Mouse (Mus musculus): ENCODE results near the gene Col2a1. TPM values are rescaled to one million over a fixed set of nuclear protein-coding genes. Genes with fewer than 3 reads are reported as not detected.

The Col2a1 gene
- polyA plus RNA-seq, 1 experiment from 2014 or later, result 57.5 TPM

- peaks cover 14% of the 10 kb centered on the region for H3K4me1 ChIP-seq (replicated peaks)
- H3K9me3 ChIP-seq, result no peaks in the 10 kb centered on the region
- H3K27me3 ChIP-seq, result no peaks in the 10 kb centered on the region
- H3K9ac ChIP-seq (replicated peaks), result 0 out of 2 replicates have a peak overlapping the region, but pooled peaks have one; percentile 21
- H3K27ac ChIP-seq, result 0 out of 2 replicates have a peak overlapping the region, but pooled peaks have one; percentile 19
- WGBS, result 22% methylated on average over 11 of the region's 11 CpGs
- peaks cover 31% of the 10 kb centered on the region for H3K36me3 ChIP-seq
- no peak overlapping the region for H3K4me2 ChIP-seq (replicated peaks)
- peak; percentile 58 for ATAC-seq
- H3K4me3 ChIP-seq (replicated peaks), result no peak overlapping the region
Observed at GRCm38 (mm10) chr15:97973248-97974005, 31.1 kb downstream of the Col2a1 start.

GRCm38 (mm10) chr15:97972580-97972979, 31.9 kb downstream of the Col2a1 start:
- no peak overlapping the region for H3K27ac ChIP-seq
- ATAC-seq, result no peak
- no peaks in the 10 kb centered on the region for H3K9me3 ChIP-seq
- peaks cover 14% of the 10 kb centered on the region for H3K4me1 ChIP-seq (replicated peaks)
- H3K27me3 ChIP-seq, result no peaks in the 10 kb centered on the region
- WGBS, result 93% methylated on average over 6 of the region's 6 CpGs
- peaks cover 22% of the 10 kb centered on the region for H3K36me3 ChIP-seq
- H3K9ac ChIP-seq (replicated peaks), result no peak overlapping the region
- H3K4me3 ChIP-seq (replicated peaks), result no peak overlapping the region
- no peak overlapping the region for H3K4me2 ChIP-seq (replicated peaks)

- no peak overlapping the region for H3K4me3 ChIP-seq (replicated peaks)
- ATAC-seq, result no peak
- peaks cover 22% of the 10 kb centered on the region for H3K4me1 ChIP-seq (replicated peaks)
- no peak overlapping the region for H3K27ac ChIP-seq
- no peaks in the 10 kb centered on the region for H3K27me3 ChIP-seq
- no peaks in the 10 kb centered on the region for H3K9me3 ChIP-seq
- WGBS, result 44% methylated on average over 6 of the region's 6 CpGs
- H3K4me2 ChIP-seq (replicated peaks), result no peak overlapping the region
- 0 out of 2 replicates have a peak, but pooled peaks cover 3% of the 10 kb centered on the region for H3K36me3 ChIP-seq
- no peak overlapping the region for H3K9ac ChIP-seq (replicated peaks)
Observed at GRCm38 (mm10) chr15:97970299-97970698, 34.2 kb downstream of the Col2a1 start.

GRCm38 (mm10) chr15:97965311-97966045, 39.0 kb downstream of the Col2a1 start:
- Histone ChIP-seq H3K27me3 (no peaks in the 10 kb centered on the region), H3K4me3 (replicated peaks) (peak overlapping the region; percentile 62), H3K4me1 (replicated peaks) (peaks cover 24% of the 10 kb centered on the region), H3K27ac (no peak overlapping the region), H3K36me3 (0 out of 2 replicates have a peak, but pooled peaks cover 3% of the 10 kb centered on the region), H3K9me3 (no peaks in the 10 kb centered on the region), H3K9ac (replicated peaks) (peak overlapping the region; percentile 77; the same call in 1 of the 2 replicates), H3K4me2 (replicated peaks) (peak overlapping the region; percentile 81)
- no peak for ATAC-seq
- WGBS, result 36% methylated on average over 17 of the region's 17 CpGs

GRCm38 (mm10) chr15:97964836-97965187, 39.7 kb downstream of the Col2a1 start:
- ATAC-seq, result peak; percentile 66
- H3K36me3 ChIP-seq, result 0 out of 2 replicates have a peak, but pooled peaks cover 3% of the 10 kb centered on the region
- H3K27me3 ChIP-seq, result no peaks in the 10 kb centered on the region
- H3K4me3 ChIP-seq (replicated peaks), result peak overlapping the region; percentile 62
- WGBS, result 11% methylated on average over 7 of the region's 7 CpGs
- peak overlapping the region; percentile 77 for H3K9ac ChIP-seq (replicated peaks)
- no peaks in the 10 kb centered on the region for H3K9me3 ChIP-seq
- H3K4me1 ChIP-seq (replicated peaks), result peaks cover 20% of the 10 kb centered on the region
- H3K4me2 ChIP-seq (replicated peaks), result peak overlapping the region; percentile 81
- peak overlapping the region; percentile 87 for H3K27ac ChIP-seq

- ATAC-seq, result peak; percentile 94
- peak within 1 kb of the TSS; percentile 87 for H3K27ac ChIP-seq
- 0 out of 2 replicates have a peak, but pooled peaks cover 3% of the 10 kb centered on the region for H3K36me3 ChIP-seq
Observed at GRCm38 (mm10) chr15:97963989-97964835, 40.3 kb downstream of the Col2a1 start, which contains the start of gene Tmem106c. Tmem106c (plus strand) TSS chr15:97964200.

GRCm38 (mm10) chr15:97963329-97963988, 41.0 kb downstream of the Col2a1 start:
- H3K36me3 ChIP-seq, result no peaks in the 10 kb centered on the region
- H3K27me3 ChIP-seq, result no peaks in the 10 kb centered on the region
- H3K9ac ChIP-seq (replicated peaks), result peak overlapping the region; percentile 54
- H3K4me2 ChIP-seq (replicated peaks), result peak overlapping the region; percentile 81
- ATAC-seq, result 0 out of 2 replicates have a peak, but pooled peaks have one; percentile 7
- peak overlapping the region; percentile 62 for H3K4me3 ChIP-seq (replicated peaks)
- 10% methylated on average over 13 of the region's 13 CpGs for WGBS
- H3K4me1 ChIP-seq (replicated peaks), result peaks cover 20% of the 10 kb centered on the region
- peak overlapping the region; percentile 87 for H3K27ac ChIP-seq
- H3K9me3 ChIP-seq, result no peaks in the 10 kb centered on the region

More at GRCm38 (mm10) chr15:97963989-97964835, 40.3 kb downstream of the Col2a1 start, which contains the start of gene Tmem106c:
- Histone ChIP-seq H3K9ac (replicated peaks) (peak within 1 kb of the TSS; percentile 77), H3K4me1 (replicated peaks) (peaks cover 20% of the 10 kb centered on the region), H3K27me3 (no peaks in the 10 kb centered on the region), H3K4me3 (replicated peaks) (peak within 1 kb of the TSS; percentile 62), H3K9me3 (no peaks in the 10 kb centered on the region), H3K4me2 (replicated peaks) (peak within 1 kb of the TSS; percentile 81)
- under 1% methylated on average over 67 of the region's 67 CpGs for WGBS

GRCm38 (mm10) chr15:97956416-97956815, 48.1 kb downstream of the Col2a1 start:
- Histone ChIP-seq H3K36me3 (no peaks in the 10 kb centered on the region), H3K9ac (replicated peaks) (no peak overlapping the region)
- WGBS, result 77% methylated on average over 11 of the region's 11 CpGs

GRCm38 (mm10) chr15:97955742-97956141, 48.8 kb downstream of the Col2a1 start:
- Histone ChIP-seq H3K4me1 (replicated peaks) (peaks cover 21% of the 10 kb centered on the region), H3K9me3 (no peaks in the 10 kb centered on the region), H3K27me3 (peaks cover 11% of the 10 kb centered on the region; the same call in 1 of the 2 replicates), H3K4me2 (replicated peaks) (no peak overlapping the region), H3K27ac (no peak overlapping the region), H3K4me3 (replicated peaks) (no peak overlapping the region), H3K36me3 (no peaks in the 10 kb centered on the region), H3K9ac (replicated peaks) (no peak overlapping the region)
- 20% methylated on average over 4 of the region's 4 CpGs for WGBS
- ATAC-seq, result no peak

More at GRCm38 (mm10) chr15:97956416-97956815, 48.1 kb downstream of the Col2a1 start:
- peaks cover 7% of the 10 kb centered on the region; the same call in 1 of the 2 replicates for H3K27me3 ChIP-seq
- no peak overlapping the region for H3K4me3 ChIP-seq (replicated peaks)
- H3K27ac ChIP-seq, result no peak overlapping the region
- 0 out of 2 replicates have a peak, but pooled peaks have one; percentile 18 for ATAC-seq
- H3K4me1 ChIP-seq (replicated peaks), result peaks cover 21% of the 10 kb centered on the region
- H3K4me2 ChIP-seq (replicated peaks), result no peak overlapping the region
- no peaks in the 10 kb centered on the region for H3K9me3 ChIP-seq

GRCm38 (mm10) chr15:97955286-97955685, 49.2 kb downstream of the Col2a1 start:
- H3K4me1 ChIP-seq (replicated peaks), result peaks cover 21% of the 10 kb centered on the region
- no peaks in the 10 kb centered on the region for H3K36me3 ChIP-seq
- H3K27me3 ChIP-seq, result peaks cover 11% of the 10 kb centered on the region; the same call in 1 of the 2 replicates
- no peak overlapping the region for H3K4me3 ChIP-seq (replicated peaks)
- WGBS, result 63% methylated on average over 1 of the region's 1 CpGs
- H3K9me3 ChIP-seq, result no peaks in the 10 kb centered on the region
- no peak overlapping the region for H3K27ac ChIP-seq
- H3K9ac ChIP-seq (replicated peaks), result no peak overlapping the region
- 0 out of 2 replicates have a peak, but pooled peaks have one; percentile 17 for ATAC-seq
- no peak overlapping the region for H3K4me2 ChIP-seq (replicated peaks)

GRCm38 (mm10) chr15:97954671-97955070, 49.8 kb downstream of the Col2a1 start:
- H3K27me3 ChIP-seq, result peaks cover 11% of the 10 kb centered on the region; the same call in 1 of the 2 replicates
- H3K36me3 ChIP-seq, result no peaks in the 10 kb centered on the region
- no peak for ATAC-seq
- WGBS, result 86% methylated on average over 8 of the region's 8 CpGs
- peaks cover 21% of the 10 kb centered on the region for H3K4me1 ChIP-seq (replicated peaks)
- H3K4me2 ChIP-seq (replicated peaks), result no peak overlapping the region
- H3K4me3 ChIP-seq (replicated peaks), result no peak overlapping the region
- H3K9me3 ChIP-seq, result no peaks in the 10 kb centered on the region
- no peak overlapping the region for H3K27ac ChIP-seq
- H3K9ac ChIP-seq (replicated peaks), result no peak overlapping the region
